Mouse (Mus musculus): ENCODE data around the gene Trir.

DNA sequence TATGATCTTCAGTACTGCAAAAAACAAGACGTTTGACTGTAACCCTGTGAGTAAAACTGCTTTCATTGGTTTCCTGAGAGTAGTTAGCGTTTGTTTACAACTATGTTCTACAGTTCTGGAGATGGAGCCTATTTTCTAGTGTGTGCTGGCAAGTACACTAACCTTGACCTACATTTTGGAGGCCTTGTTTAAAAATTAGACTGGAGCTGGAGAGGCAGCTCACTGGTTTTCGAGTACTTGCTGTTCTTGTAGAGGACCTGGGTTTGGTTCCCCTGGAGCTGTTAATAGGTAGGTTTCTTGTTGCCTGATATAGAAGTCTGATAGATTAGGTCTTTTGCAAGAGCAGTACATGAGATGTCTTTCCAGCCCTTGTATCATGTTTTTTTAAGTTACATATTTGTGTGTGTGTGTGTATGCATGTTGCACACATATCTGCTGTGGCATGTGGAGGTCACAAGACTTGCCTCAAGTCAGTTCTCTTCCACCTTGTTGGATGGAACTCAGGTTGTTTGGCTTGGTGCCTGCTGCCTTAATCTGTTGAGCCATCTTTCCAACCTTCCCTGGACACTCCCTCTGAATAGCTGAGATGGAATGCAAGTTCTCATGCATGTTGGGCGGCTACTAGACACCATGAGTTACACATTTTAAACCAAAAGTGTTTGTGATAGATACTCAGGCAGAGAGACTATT, 6.1 kb downstream of the Trir start:
- TF ChIP-seq ZNF384 (IDR thresholded peaks at IDR 0.05; ENCODE audit: low read depth, low read length) (no peak), CHD2 (IDR thresholded peaks at IDR 0.05; ENCODE audit: low read depth, low read length) (no peak), MAFK (IDR thresholded peaks at IDR 0.05; ENCODE audit: insufficient read depth, low read depth, low read length) (no peak)
